Mouse (Mus musculus): ENCODE data around the gene D10Jhu81e.

DNA sequence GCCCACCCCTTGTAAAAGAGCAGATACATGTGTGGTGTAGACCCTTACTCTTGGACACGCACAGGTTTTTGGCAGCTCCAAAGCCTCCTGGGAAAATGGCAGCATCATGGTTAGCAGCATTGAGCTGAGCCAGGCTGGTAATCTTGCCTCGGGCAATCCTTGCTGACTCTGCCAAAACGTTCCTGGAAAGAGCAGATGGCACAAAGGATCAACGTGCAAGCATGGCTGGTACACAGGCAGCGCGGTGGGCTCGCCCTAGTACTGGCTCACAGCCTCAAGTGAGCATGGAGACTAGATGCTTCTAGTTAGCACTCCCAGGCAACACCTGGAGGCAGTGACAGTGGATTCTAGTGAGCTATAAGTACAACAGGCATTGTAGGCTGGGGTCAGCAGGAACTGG lies 2.2 kb downstream of the D10Jhu81e start:
- no peak for TF ChIP-seq POLR2A (IDR thresholded peaks at IDR 0.05; ENCODE audit: control insufficient read depth, low read depth, low read length)
- TF ChIP-seq CTCF (IDR thresholded peaks at IDR 0.05; ENCODE audit: control insufficient read depth, insufficient read depth, insufficient replicate concordance, low read depth, low read length), result no peak
